Mouse (Mus musculus): Measurements from ENCODE around the gene 9330182L06Rik. TPM values are rescaled to one million over a fixed set of nuclear protein-coding genes. Genes with fewer than 3 reads are reported as not detected.

Gene 9330182L06Rik
- polyA plus RNA-seq, 1 experiment from 2014 or later = 4.7 TPM

DNA sequence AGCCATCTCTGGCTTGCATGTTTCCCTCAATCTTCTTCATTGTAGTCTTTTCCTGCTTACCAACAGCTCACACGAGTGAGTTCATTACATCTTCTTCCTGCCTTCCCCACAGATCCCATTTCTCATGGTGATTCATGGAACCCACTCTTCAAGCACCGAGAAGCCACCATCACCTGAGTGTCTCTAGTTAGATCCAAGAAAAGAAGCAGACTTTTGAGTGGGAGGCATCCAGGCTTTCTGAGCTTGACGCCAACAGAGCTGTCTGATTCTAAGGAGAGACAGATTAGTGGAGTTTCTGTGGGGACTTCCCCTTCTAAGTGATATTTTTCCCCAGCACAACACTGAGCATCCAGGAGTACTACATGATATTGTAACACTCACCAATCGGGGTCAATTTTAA lies 259.6 kb downstream of the 9330182L06Rik start:
- no peak overlapping the region for H3K27ac ChIP-seq (ENCODE audit: low read depth)
- H3K9ac ChIP-seq (ENCODE audit: low read length) = no peak overlapping the region
- H3K9me3 ChIP-seq (ENCODE audit: control insufficient read depth, low read length) = no peaks in the 10 kb centered on the region
- no peak for ATAC-seq (replicated peaks; ENCODE audit: low FRiP score, low TSS enrichment, low read depth)
- 80% methylated on average over 4 of the region's 4 CpGs for WGBS
- H3K4me3 ChIP-seq (ENCODE audit: low read depth, low read length) = no peak overlapping the region
- H3K36me3 ChIP-seq (ENCODE audit: control insufficient read depth, insufficient read depth, low read length) = no peaks in the 10 kb centered on the region
- H3K27me3 ChIP-seq (replicated peaks; ENCODE audit: control insufficient read depth, insufficient read depth, low read length) = no peaks in the 10 kb centered on the region
- H3K4me2 ChIP-seq (ENCODE audit: low read length) = no peak overlapping the region
- no peaks in the 10 kb centered on the region for H3K4me1 ChIP-seq (replicated peaks; ENCODE audit: control insufficient read depth, insufficient read depth, low read length)
- no peak for DNase-seq (ENCODE audit: low spot score)

MicroRNAs encoded within 50 kb of the gene (microRNA counts, 519-probe panel; counts per million panel counts)
- not detected for microRNA mmu-miR-879

Small RNAs within 50 kb of the gene (microRNA-seq; reads per million reads assigned to microRNA genes)
- 5.9 reads per million, percentile 34 among the genes with 10 or more reads in this experiment for gene Mir879

Other genes starting within 250 kb of the 9330182L06Rik start
- gene Tmem243, start 165.4 kb upstream of the 9330182L06Rik start, polyA plus RNA-seq (2014; fragmentation: Nextera tagmentation; extraction: Ambion mirVana) = 20.6 and 22.4 TPM in 2 replicates
- 45.2 and 53.6 TPM in 2 replicates for gene Dmtf1, start 104.3 kb upstream of the 9330182L06Rik start, polyA plus RNA-seq (2014; fragmentation: Nextera tagmentation; extraction: Ambion mirVana)